Mouse (Mus musculus): ENCODE measurements around the gene Tgoln1. TPM values are rescaled to one million over a fixed set of nuclear protein-coding genes. Genes with fewer than 3 reads are reported as not detected.

Gene Tgoln1
- polyA plus RNA-seq, 1 experiment: 37.9 TPM

GRCm38 (mm10) chr6:72647383-72647820 lies 30.6 kb upstream of the Tgoln1 start:
- Histone ChIP-seq H3K4me3 (ENCODE audit: control insufficient read depth, insufficient read depth, low read length) (no peak overlapping the region), H3K27me3 (ENCODE audit: control insufficient read depth, insufficient read depth, low read length) (no peaks in the 10 kb centered on the region), H3K27ac (ENCODE audit: control insufficient read depth, insufficient read depth, low read length) (no peak overlapping the region), H3K4me1 (replicated peaks; ENCODE audit: control insufficient read depth, insufficient read depth, low read length) (no peaks in the 10 kb centered on the region), H3K36me3 (ENCODE audit: control insufficient read depth, insufficient read depth, low read length) (no peaks in the 10 kb centered on the region)
- DNase-seq: peak; percentile 62
- WGBS: 70% methylated on average over 10 of the region's 10 CpGs
- TF ChIP-seq POLR2A (IDR thresholded peaks at IDR 0.05; ENCODE audit: control insufficient read depth, extremely low read depth, insufficient read depth, low read length, poor library complexity) (no peak), CTCF (IDR thresholded peaks at IDR 0.05; ENCODE audit: borderline replicate concordance, control insufficient read depth, extremely low read depth, insufficient read depth, low read length, poor library complexity) (no peak)

- no peak for DNase-seq
- 96% methylated on average over 7 of the region's 7 CpGs for WGBS
- TF ChIP-seq CTCF (IDR thresholded peaks at IDR 0.05; ENCODE audit: borderline replicate concordance, control insufficient read depth, extremely low read depth, insufficient read depth, low read length, poor library complexity): no peak
These were observed 28.6 kb upstream of the Tgoln1 start for GRCm38 (mm10) chr6:72645364-72645763.

DNA sequence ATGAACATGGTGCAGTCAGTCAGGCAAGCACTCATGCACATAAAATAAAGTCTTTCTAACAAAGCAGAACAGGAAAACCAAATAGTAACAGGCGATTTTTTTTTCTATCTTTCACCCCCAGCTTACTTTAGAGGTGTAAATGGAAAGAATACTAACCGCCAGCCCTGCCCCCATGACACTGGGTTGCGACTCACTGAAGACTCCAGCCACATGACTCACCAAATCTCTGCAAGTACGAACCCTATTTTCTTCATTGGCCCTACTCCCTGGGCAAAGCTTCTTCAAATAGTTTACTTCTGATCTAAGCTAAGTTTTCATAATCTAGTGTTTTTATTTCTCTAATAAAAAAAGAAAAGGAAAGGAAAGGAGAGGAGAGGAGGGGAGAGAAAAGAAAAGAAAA lies 27.8 kb upstream of the Tgoln1 start:
- Histone ChIP-seq H3K36me3 (ENCODE audit: control insufficient read depth, insufficient read depth, low read length) (no peaks in the 10 kb centered on the region), H3K4me3 (ENCODE audit: control insufficient read depth, insufficient read depth, low read length) (no peak overlapping the region), H3K27ac (ENCODE audit: control insufficient read depth, insufficient read depth, low read length) (no peak overlapping the region), H3K4me1 (replicated peaks; ENCODE audit: control insufficient read depth, insufficient read depth, low read length) (no peaks in the 10 kb centered on the region), H3K27me3 (ENCODE audit: control insufficient read depth, insufficient read depth, low read length) (no peaks in the 10 kb centered on the region)
- TF ChIP-seq CTCF (IDR thresholded peaks at IDR 0.05; ENCODE audit: borderline replicate concordance, control insufficient read depth, extremely low read depth, insufficient read depth, low read length, poor library complexity): no peak
- TF ChIP-seq POLR2A (IDR thresholded peaks at IDR 0.05; ENCODE audit: control insufficient read depth, extremely low read depth, insufficient read depth, low read length, poor library complexity): no peak
- no peak for DNase-seq
- 14% methylated on average over 4 of the region's 4 CpGs for WGBS

More at GRCm38 (mm10) chr6:72645364-72645763, 28.6 kb upstream of the Tgoln1 start:
- H3K4me1 ChIP-seq (replicated peaks; ENCODE audit: control insufficient read depth, insufficient read depth, low read length): no peaks in the 10 kb centered on the region
- H3K4me3 ChIP-seq (ENCODE audit: control insufficient read depth, insufficient read depth, low read length): no peak overlapping the region
- no peak overlapping the region for H3K27ac ChIP-seq (ENCODE audit: control insufficient read depth, insufficient read depth, low read length)
- no peaks in the 10 kb centered on the region for H3K27me3 ChIP-seq (ENCODE audit: control insufficient read depth, insufficient read depth, low read length)
- no peaks in the 10 kb centered on the region for H3K36me3 ChIP-seq (ENCODE audit: control insufficient read depth, insufficient read depth, low read length)

DNA sequence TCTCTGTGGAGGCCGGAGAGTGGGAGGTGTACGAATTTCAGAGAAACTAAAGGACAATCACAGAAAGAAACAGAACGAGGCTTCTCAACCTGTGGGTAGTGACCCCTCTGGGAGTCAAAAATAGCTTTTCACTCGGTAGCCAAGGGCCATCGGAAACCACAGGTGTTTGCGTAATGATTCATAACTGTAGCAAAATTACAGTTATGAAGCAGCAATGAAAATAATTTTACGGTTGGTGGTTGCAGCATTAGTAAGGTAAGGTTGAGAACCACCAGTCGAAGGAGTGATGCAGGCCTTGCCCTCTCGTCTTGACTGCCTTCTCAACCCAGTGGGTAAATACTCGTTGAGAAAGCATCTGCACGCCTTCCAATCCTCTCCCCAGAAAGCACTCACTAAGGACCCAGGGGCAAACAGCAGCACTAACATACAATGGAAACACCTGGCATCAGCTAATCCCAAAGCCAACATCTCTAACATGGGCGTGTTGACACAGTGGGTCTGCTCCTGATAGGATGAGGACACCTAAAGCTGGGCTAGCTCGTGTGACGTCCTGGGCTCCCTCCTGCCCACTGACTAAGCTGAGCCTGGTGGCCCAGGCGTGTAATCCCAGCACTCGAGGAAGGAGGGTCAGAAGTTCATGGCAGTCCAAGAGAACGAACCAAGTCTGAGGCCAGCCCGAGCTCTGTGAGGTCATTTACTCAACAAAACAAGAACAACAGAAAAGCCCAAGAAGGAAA lies 24.6 kb upstream of the Tgoln1 start:
- no peak for TF ChIP-seq POLR2A (IDR thresholded peaks at IDR 0.05; ENCODE audit: control insufficient read depth, extremely low read depth, insufficient read depth, low read length, poor library complexity)
- no peak for TF ChIP-seq CTCF (IDR thresholded peaks at IDR 0.05; ENCODE audit: borderline replicate concordance, control insufficient read depth, extremely low read depth, insufficient read depth, low read length, poor library complexity)
- Histone ChIP-seq H3K4me1 (replicated peaks; ENCODE audit: control insufficient read depth, insufficient read depth, low read length) (no peaks in the 10 kb centered on the region), H3K27ac (ENCODE audit: control insufficient read depth, insufficient read depth, low read length) (no peak overlapping the region), H3K27me3 (ENCODE audit: control insufficient read depth, insufficient read depth, low read length) (no peaks in the 10 kb centered on the region), H3K4me3 (ENCODE audit: control insufficient read depth, insufficient read depth, low read length) (no peak overlapping the region), H3K36me3 (ENCODE audit: control insufficient read depth, insufficient read depth, low read length) (no peaks in the 10 kb centered on the region)
- 87% methylated on average over 18 of the region's 18 CpGs for WGBS
- no peak for DNase-seq

GRCm38 (mm10) chr6:72636940-72637339 lies 20.1 kb upstream of the Tgoln1 start:
- TF ChIP-seq CTCF (IDR thresholded peaks at IDR 0.05; ENCODE audit: borderline replicate concordance, control insufficient read depth, extremely low read depth, insufficient read depth, low read length, poor library complexity): no peak
- no peak for TF ChIP-seq POLR2A (IDR thresholded peaks at IDR 0.05; ENCODE audit: control insufficient read depth, extremely low read depth, insufficient read depth, low read length, poor library complexity)
- 86% methylated on average over 3 of the region's 3 CpGs for WGBS
- peak; percentile 21 for DNase-seq
- Histone ChIP-seq H3K27me3 (ENCODE audit: control insufficient read depth, insufficient read depth, low read length) (no peaks in the 10 kb centered on the region), H3K4me1 (replicated peaks; ENCODE audit: control insufficient read depth, insufficient read depth, low read length) (peaks cover 13% of the 10 kb centered on the region), H3K27ac (ENCODE audit: control insufficient read depth, insufficient read depth, low read length) (no peak overlapping the region), H3K36me3 (ENCODE audit: control insufficient read depth, insufficient read depth, low read length) (no peaks in the 10 kb centered on the region), H3K4me3 (ENCODE audit: control insufficient read depth, insufficient read depth, low read length) (no peak overlapping the region)

GRCm38 (mm10) chr6:72635760-72636431 lies 19.1 kb upstream of the Tgoln1 start:
- 56% methylated on average over 12 of the region's 12 CpGs for WGBS
- no peak overlapping the region for H3K4me3 ChIP-seq (ENCODE audit: control insufficient read depth, insufficient read depth, low read length)

More at GRCm38 (mm10) chr6:72635760-72636431, 19.1 kb upstream of the Tgoln1 start:
- TF ChIP-seq CTCF (IDR thresholded peaks at IDR 0.05; ENCODE audit: borderline replicate concordance, control insufficient read depth, extremely low read depth, insufficient read depth, low read length, poor library complexity): peak; percentile 84
- TF ChIP-seq POLR2A (IDR thresholded peaks at IDR 0.05; ENCODE audit: control insufficient read depth, extremely low read depth, insufficient read depth, low read length, poor library complexity): no peak
- Histone ChIP-seq H3K27me3 (ENCODE audit: control insufficient read depth, insufficient read depth, low read length) (no peaks in the 10 kb centered on the region), H3K4me1 (replicated peaks; ENCODE audit: control insufficient read depth, insufficient read depth, low read length) (peaks cover 13% of the 10 kb centered on the region), H3K36me3 (ENCODE audit: control insufficient read depth, insufficient read depth, low read length) (no peaks in the 10 kb centered on the region), H3K27ac (ENCODE audit: control insufficient read depth, insufficient read depth, low read length) (no peak overlapping the region)
- peak; percentile 39 for DNase-seq

Data from thymus, adult 2 months (tissue).